ENCODE assay signal across 8 mouse cellular contexts in genomic region chr11:30770817-30771216, GRCm38 (mm10). TPM values are rescaled to one million over a fixed set of nuclear protein-coding genes. Genes with fewer than 3 reads are reported as not detected.
A peak's percentile ranks its signal among the peaks of the same experiment; 100 is the strongest.
DNase-seq lines count a peak whose midpoint lies in the region; ATAC-seq lines count a peak whose summit lies in the region.

No protein-coding gene starts in this region.

- no peaks in the 10 kb centered on the region for H3K9me3 ChIP-seq in heart, embryonic 14.5 days (ENCODE audit: control insufficient read depth, low read length)
- H3K9me3 ChIP-seq in hindbrain, embryonic 16.5 days (ENCODE audit: control insufficient read depth, low read length) = no peaks in the 10 kb centered on the region
- H3K9me3 ChIP-seq in midbrain, embryonic 13.5 days = no peaks in the 10 kb centered on the region

- H3K27me3 ChIP-seq in heart, embryonic 14.5 days (ENCODE audit: control insufficient read depth, insufficient read depth, low read length) = no peaks in the 10 kb centered on the region
- no peaks in the 10 kb centered on the region for H3K27me3 ChIP-seq in hindbrain, embryonic 16.5 days (replicated peaks; ENCODE audit: control insufficient read depth, insufficient read depth, low read length)
- H3K27me3 ChIP-seq in midbrain, embryonic 13.5 days = no peaks in the 10 kb centered on the region

- no peaks in the 10 kb centered on the region for H3K36me3 ChIP-seq in heart, embryonic 14.5 days (ENCODE audit: control insufficient read depth, insufficient read depth, low read length)
- H3K36me3 ChIP-seq in hindbrain, embryonic 16.5 days (ENCODE audit: control insufficient read depth, insufficient read depth, low read length) = no peaks in the 10 kb centered on the region
- H3K36me3 ChIP-seq in midbrain, embryonic 13.5 days = no peaks in the 10 kb centered on the region

- H3K4me2 ChIP-seq in heart, embryonic 14.5 days (ENCODE audit: low read length) = peak overlapping the region; percentile 69
- peak overlapping the region; percentile 65 for H3K4me2 ChIP-seq in hindbrain, embryonic 16.5 days (ENCODE audit: low read length)
- H3K4me2 ChIP-seq in midbrain, embryonic 13.5 days (replicated peaks) = peak overlapping the region; percentile 56

- peaks cover 0 to 9% of the 10 kb centered on the region in 2 experiments; a peak in 2 of 4 replicates for H3K4me1 ChIP-seq in heart, embryonic 14.5 days (ENCODE audit: control insufficient read depth in 2 of 2, insufficient read depth in 2 of 2, low read length in 2 of 2)
- H3K4me1 ChIP-seq in hindbrain, embryonic 16.5 days (ENCODE audit: control insufficient read depth, insufficient read depth, low read depth, low read length) = peaks cover 11% of the 10 kb centered on the region
- H3K4me1 ChIP-seq in midbrain, embryonic 13.5 days (replicated peaks) = peaks cover 27% of the 10 kb centered on the region

- 75% methylated on average over 3 of the region's 3 CpGs for WGBS in heart, embryonic 14.5 days
- 82% methylated on average over 3 of the region's 3 CpGs for WGBS in hindbrain, embryonic 16.5 days
- 74% methylated on average over 3 of the region's 3 CpGs for WGBS in midbrain, embryonic 13.5 days

- intact Hi-C loops in heart, postnatal 14 days (cut with DNase I) = no loop called here

- ATAC-seq in heart, embryonic 14.5 days (ENCODE audit: insufficient number of reproducible peaks, insufficient read depth, low FRiP score, low read depth) = no peak
- ATAC-seq in hindbrain, embryonic 16.5 days = no peak
- no peak for ATAC-seq in midbrain, embryonic 13.5 days

- peak overlapping the region in 1 of 2 experiments; percentile 95; a peak in 2 of 4 replicates for H3K27ac ChIP-seq in heart, embryonic 14.5 days (replicated peaks in 1 of 2; ENCODE audit: control insufficient read depth in 1 of 2, insufficient read depth in 1 of 2, low read depth in 2 of 2, low read length in 2 of 2)
- no peak overlapping the region for H3K27ac ChIP-seq in hindbrain, embryonic 16.5 days (ENCODE audit: low read depth, low read length)
- peak overlapping the region; percentile 94; the same call in 1 of the 2 replicates for H3K27ac ChIP-seq in midbrain, embryonic 13.5 days

- peak overlapping the region in 1 of 2 experiments; percentile 96; a peak in 2 of 4 replicates for H3K4me3 ChIP-seq in heart, embryonic 14.5 days (ENCODE audit: control insufficient read depth in 1 of 2, insufficient read depth in 1 of 2, low read depth in 1 of 2, low read length in 2 of 2)
- H3K4me3 ChIP-seq in hindbrain, embryonic 16.5 days (ENCODE audit: low read length) = peak overlapping the region; percentile 99
- peak overlapping the region; percentile 98 for H3K4me3 ChIP-seq in midbrain, embryonic 13.5 days (replicated peaks)

- peak overlapping the region; percentile 99 for H3K9ac ChIP-seq in heart, embryonic 14.5 days (ENCODE audit: low read length)
- H3K9ac ChIP-seq in hindbrain, embryonic 16.5 days (ENCODE audit: low read depth, low read length) = no peak overlapping the region; the same call in 1 of the 2 replicates
- peak overlapping the region; percentile 98; the same call in 1 of the 2 replicates for H3K9ac ChIP-seq in midbrain, embryonic 13.5 days (replicated peaks)

- no peak for DNase-seq in heart, postnatal 14 days
- DNase-seq in MEL-GATA-1-ER (ENCODE audit: extremely low read depth, low read depth) (peak; percentile 22), adipocyte (ENCODE audit: low spot score) (no peak)
- DNase-seq in T-cell, adult 2 months (ENCODE audit: low spot score) = no peak
- no peak for DNase-seq in thymus, postnatal 4 days

RNA-seq across cellular contexts. Expression of gene Psme4, which starts 0.7 kb away (rescaled TPM):
- 19.7 and 20.1 TPM in 2 replicates for polyA plus RNA-seq in heart, embryonic 14.5 days (2014; fragmentation: Nextera tagmentation; extraction: Ambion mirVana)
- total RNA-seq in heart, postnatal 14 days (2021) = 100 to 1,000 TPM; 138 to 169 TPM
- 10.7 and 11.0 TPM in 2 replicates for polyA plus RNA-seq in hindbrain, embryonic 16.5 days (2015; fragmentation: Nextera tagmentation; extraction: Ambion mirVana)
- polyA plus RNA-seq in midbrain, embryonic 13.5 days (2015; fragmentation: Nextera tagmentation; extraction: Ambion mirVana) = 24.7 and 24.9 TPM in 2 replicates
